10 mouse cellular contexts compared by ENCODE assay signal in genomic region chr16:30022890-30023797, GRCm38 (mm10). TPM values are rescaled to one million over a fixed set of nuclear protein-coding genes. Genes with fewer than 3 reads are reported as not detected.
DNase-seq lines count a peak whose midpoint lies in the region; ATAC-seq lines count a peak whose summit lies in the region.
"Had no signal": no experiment of that assay in that cellular context is flagged by ENCODE, and none has a peak within 500 bp of the region (broad histone marks: within the 10 kb centered on the region; RNA-seq: fewer than 3 reads in every experiment).

No protein-coding gene starts in this region.

- H3K36me3 ChIP-seq in limb, embryonic 12.5 days = no peaks in the 10 kb centered on the region
- no peaks in the 10 kb centered on the region for H3K36me3 ChIP-seq in splenic B cell, adult 2 months (ENCODE audit: control insufficient read depth, insufficient read depth, low read length, poor library complexity, severe bottlenecking)
- no peaks in the 10 kb centered on the region for H3K36me3 ChIP-seq in kidney, embryonic 16.5 days (ENCODE audit: insufficient read depth, low read length)

- no peak overlapping the region for H3K9ac ChIP-seq in limb, embryonic 12.5 days (replicated peaks)
- H3K9ac ChIP-seq in kidney, embryonic 16.5 days (replicated peaks; ENCODE audit: low read length) = no peak overlapping the region

- peaks cover 63% of the 10 kb centered on the region for H3K4me1 ChIP-seq in limb, embryonic 12.5 days (replicated peaks)
- peaks cover 23% of the 10 kb centered on the region for H3K4me1 ChIP-seq in kidney, embryonic 16.5 days (ENCODE audit: insufficient read depth, low read length)

- H3K27me3 ChIP-seq in limb, embryonic 12.5 days = peaks cover 13% of the 10 kb centered on the region; the same call in 1 of the 2 replicates
- H3K27me3 ChIP-seq in splenic B cell, adult 2 months (ENCODE audit: control insufficient read depth, insufficient read depth, low read length, poor library complexity, severe bottlenecking) = no peaks in the 10 kb centered on the region
- peaks cover 11% of the 10 kb centered on the region; the same call in 1 of the 2 replicates for H3K27me3 ChIP-seq in kidney, embryonic 16.5 days (ENCODE audit: insufficient read depth, low read length)

- H3K27ac ChIP-seq in limb, embryonic 12.5 days = 0 out of 2 replicates have a peak overlapping the region, but pooled peaks have one; percentile 29
- H3K27ac ChIP-seq in kidney, embryonic 16.5 days (ENCODE audit: low read length) = no peak overlapping the region

- no peaks in the 10 kb centered on the region for H3K9me3 ChIP-seq in limb, embryonic 12.5 days
- H3K9me3 ChIP-seq in kidney, embryonic 16.5 days (ENCODE audit: low read length) = no peaks in the 10 kb centered on the region

- 56% methylated on average over 16 of the region's 16 CpGs for WGBS in limb, embryonic 12.5 days
- 75% methylated on average over 16 of the region's 16 CpGs for WGBS in kidney, embryonic 16.5 days

- H3K4me2 ChIP-seq in limb, embryonic 12.5 days = no peak overlapping the region
- H3K4me2 ChIP-seq in kidney, embryonic 16.5 days (replicated peaks; ENCODE audit: low read depth, low read length) = no peak overlapping the region

- DNase-seq in frontal cortex, postnatal 36 days (ENCODE audit: low spot score in 2 of 2) = no peak
- peak; percentile 35 to 37 for DNase-seq in spleen, adult 18-20 months
- no peak for DNase-seq in spleen, postnatal 14 days (ENCODE audit: low spot score in 2 of 2)
- peak; percentile 76 for DNase-seq in splenic B cell, adult 2 months (ENCODE audit: low read depth, low spot score)
- DNase-seq in adrenal gland, adult 2 months = no peak
- DNase-seq: cerebellum, adult 8-10 months; kidney, postnatal 4 days had no signal

- 0 out of 2 replicates have a peak, but pooled peaks have one; percentile 1 for ATAC-seq in frontal cortex, adult (ENCODE audit: low TSS enrichment)
- ATAC-seq in limb, embryonic 12.5 days (ENCODE audit: insufficient number of reproducible peaks, insufficient read depth, low FRiP score, low TSS enrichment, low read depth) = no peak
- no peak for ATAC-seq in kidney, embryonic 16.5 days (ENCODE audit: low FRiP score, low TSS enrichment)

- H3K4me3 ChIP-seq in limb, embryonic 12.5 days (replicated peaks) = no peak overlapping the region
- no peak overlapping the region for H3K4me3 ChIP-seq in kidney, embryonic 16.5 days (ENCODE audit: low read length)

RNA-seq across cellular contexts. Expression of gene Hes1, which starts 41.0 kb away (rescaled TPM):
- polyA plus RNA-seq in limb, embryonic 12.5 days (2016; fragmentation: Nextera tagmentation; extraction: Ambion mirVana) = 74.9 and 76.9 TPM in 2 replicates
- total RNA-seq in adrenal gland, adult 2 months (2021) = 10 to 100 TPM; 13.3 to 40.9 TPM
- polyA plus RNA-seq in adrenal gland, adult 2 months (2012; rRNA removed) = 199 and 336 TPM in 2 replicates
- 45.5 and 45.7 TPM in 2 replicates for polyA plus RNA-seq in kidney, embryonic 16.5 days (2015; fragmentation: Nextera tagmentation; extraction: Ambion mirVana)

Comparison
In these comparisons a context has a peak if more than half of its experiments do, and no peak if none do; other contexts are left out.
1. DNase-seq: peak in spleen, adult 18-20 months (2 of 2) and splenic B cell, adult 2 months (single experiment); none in frontal cortex, postnatal 36 days (0 of 2), spleen, postnatal 14 days (0 of 2) and adrenal gland, adult 2 months (single experiment).